Mouse (Mus musculus) heart, embryonic 16.5 days (tissue): ENCODE results near the gene Gm10563. TPM values are rescaled to one million over a fixed set of nuclear protein-coding genes. Genes with fewer than 3 reads are reported as not detected.
A peak's percentile ranks its signal among the peaks of the same experiment; 100 is the strongest.

Experiments
- ATAC-seq: fragments of 200-750 bp; cut with Nextera tagmentation; replicated peaks from 2 replicates; pipeline ENCODE4 v1.8.0; 2017; ENCODE audit warnings: moderate number of reproducible peaks; ENCODE audit not compliant: insufficient read depth, low FRiP score; ENCODE audit errors: extremely low read depth
- H3K27ac ChIP-seq: fragments of 300-500 bp; sonication (generic); 2 replicates; pipeline ENCODE4 v1.5.1; 2014; ENCODE audit warnings: mild to moderate bottlenecking, low read length, control low read depth, moderate library complexity
- H3K27me3 ChIP-seq: fragments of 300-500 bp; sonication (generic); 2 replicates; pipeline ENCODE4 v1.6.1; 2014; ENCODE audit warnings: low read length, mixed read lengths; ENCODE audit not compliant: control insufficient read depth, insufficient read depth
- H3K36me3 ChIP-seq: fragments of 300-500 bp; sonication (generic); 2 replicates; pipeline ENCODE4 v1.6.1; 2014; ENCODE audit not compliant: control insufficient read depth, insufficient read depth
- H3K4me1 ChIP-seq: fragments of 300-500 bp; sonication (generic); 2 replicates; pipeline ENCODE4 v1.6.1; 2014; ENCODE audit warnings: low read length, mixed read lengths; ENCODE audit not compliant: control insufficient read depth, insufficient read depth
- H3K4me2 ChIP-seq: fragments of 300-500 bp; sonication (generic); 2 replicates; pipeline ENCODE4 v1.6.1; 2014; ENCODE audit warnings: low read depth, mild to moderate bottlenecking, control low read depth, low read length
- H3K4me3 ChIP-seq: fragments of 300-500 bp; sonication (generic); 2 replicates; pipeline ENCODE4 v1.5.1; 2014; ENCODE audit warnings: mild to moderate bottlenecking, control low read depth, low read length
- H3K9ac ChIP-seq: fragments of 300-500 bp; sonication (generic); 2 replicates; pipeline ENCODE4 v1.6.1; 2014; ENCODE audit warnings: low read length, control low read depth
- H3K9me3 ChIP-seq: fragments of 300-500 bp; sonication (generic); replicated peaks from 2 replicates; pipeline ENCODE4 v1.6.1; 2016; ENCODE audit warnings: low read length; ENCODE audit not compliant: control insufficient read depth
- WGBS: fragments of 180-500 bp; shearing (Covaris S2); extraction: QIAGEN DNeasy Blood & Tissue Kit; methylation state at CpG from one replicate; pipeline ENCODE4 v1.1.7; 2014; 5-methylcytosine and 5-hydroxymethylcytosine counted together
- polyA plus RNA-seq: library from polyadenylated mRNA; unstranded; fragments of >200 nt; fragmentation: Nextera tagmentation; extraction: Ambion mirVana; gene quantifications from 2 replicates; pipeline ENCODE4 v1.2.1, GENCODE M21; 2015

Gene Gm10563
- polyA plus RNA-seq, 1 experiment from 2014 or later, result not detected

GRCm38 (mm10) chr4:155603801-155604200 is 41.4 kb downstream of the Gm10563 start:
- H3K4me2 ChIP-seq, result no peak overlapping the region
- 88% methylated on average over 6 of the region's 6 CpGs for WGBS
- H3K4me3 ChIP-seq, result no peak overlapping the region
- H3K36me3 ChIP-seq, result peaks cover 2% of the 10 kb centered on the region; the same call in 1 of the 2 replicates
- H3K27me3 ChIP-seq, result no peaks in the 10 kb centered on the region
- no peak overlapping the region for H3K9ac ChIP-seq
- no peaks in the 10 kb centered on the region for H3K9me3 ChIP-seq
- H3K27ac ChIP-seq, result no peak overlapping the region
- no peak for ATAC-seq
- H3K4me1 ChIP-seq, result peaks cover 7% of the 10 kb centered on the region

DNA sequence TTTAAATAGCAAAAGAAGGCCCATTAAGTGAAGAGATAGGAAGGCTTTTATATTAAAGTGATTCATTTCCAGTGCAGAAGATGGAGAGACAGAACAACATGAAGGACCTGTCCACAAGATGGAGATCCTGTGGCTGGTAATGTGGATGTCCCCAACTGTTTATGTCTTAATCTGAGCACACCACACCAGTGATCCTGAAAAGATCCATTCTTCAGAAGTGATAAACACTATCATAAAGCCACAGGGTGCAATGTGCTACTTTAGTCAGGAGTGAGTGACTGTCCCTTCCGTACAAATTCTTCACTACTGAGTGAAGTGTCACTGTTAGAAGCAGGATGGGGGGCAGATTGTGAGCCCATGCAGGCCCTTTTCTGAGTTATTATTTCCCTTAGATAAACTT is 42.5 kb downstream of the Gm10563 start:
- Histone ChIP-seq H3K9me3 (no peaks in the 10 kb centered on the region), H3K4me2 (peak overlapping the region; percentile 94), H3K27ac (no peak overlapping the region), H3K36me3 (peaks cover 2% of the 10 kb centered on the region; the same call in 1 of the 2 replicates), H3K4me3 (peak overlapping the region; percentile 99; the same call in 1 of the 2 replicates), H3K4me1 (peaks cover 7% of the 10 kb centered on the region), H3K27me3 (no peaks in the 10 kb centered on the region), H3K9ac (no peak overlapping the region)
- WGBS, result 84% methylated on average over 1 of the region's 1 CpGs
- no peak for ATAC-seq

DNA sequence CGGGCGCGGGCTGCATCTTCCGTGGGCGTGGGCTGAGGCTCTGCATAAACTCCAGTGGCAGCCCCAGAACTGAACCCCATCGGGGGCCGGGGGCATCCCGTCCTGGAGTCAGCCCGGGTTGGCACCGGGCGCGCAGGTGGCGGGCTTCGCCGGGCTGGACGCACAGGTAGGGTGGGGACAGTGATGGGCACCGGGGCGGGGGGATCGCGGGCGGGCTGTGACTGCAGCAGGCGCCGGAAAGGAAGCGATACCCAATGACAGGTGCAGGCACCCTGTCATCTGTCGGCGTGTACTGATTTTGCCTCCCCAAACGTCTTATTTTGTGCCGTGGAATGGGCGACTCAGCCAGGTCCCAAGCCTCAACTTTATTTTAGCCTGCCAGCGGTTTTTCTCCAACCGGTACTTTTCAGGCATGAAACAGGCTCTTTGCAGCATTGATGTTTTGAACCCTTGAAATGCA is 43.2 kb downstream of the Gm10563 start:
- Histone ChIP-seq H3K27ac (peak overlapping the region; percentile 99), H3K4me1 (peaks cover 7% of the 10 kb centered on the region), H3K9ac (peak overlapping the region; percentile 97), H3K4me3 (peak overlapping the region; percentile 99), H3K27me3 (no peaks in the 10 kb centered on the region), H3K4me2 (peak overlapping the region; percentile 94), H3K9me3 (no peaks in the 10 kb centered on the region), H3K36me3 (peaks cover 2% of the 10 kb centered on the region; the same call in 1 of the 2 replicates)
- WGBS, result 1% methylated on average over 31 of the region's 31 CpGs
- peak; percentile 4; the same call in 1 of the 2 replicates for ATAC-seq

GRCm38 (mm10) chr4:155601091-155601996 is 43.9 kb downstream of the Gm10563 start, which contains the start of gene Slc35e2:
Gene Slc35e2 (plus strand): TSS chr4:155601416.
- Histone ChIP-seq H3K4me1 (peaks cover 7% of the 10 kb centered on the region), H3K36me3 (peaks cover 2% of the 10 kb centered on the region; the same call in 1 of the 2 replicates), H3K27ac (peak within 1 kb of the TSS; percentile 99), H3K4me2 (peak within 1 kb of the TSS; percentile 94), H3K9ac (peak within 1 kb of the TSS; percentile 97), H3K27me3 (no peaks in the 10 kb centered on the region), H3K4me3 (peak within 1 kb of the TSS; percentile 99), H3K9me3 (no peaks in the 10 kb centered on the region)
- ATAC-seq, result peak; percentile 94
- under 1% methylated on average over 63 of the region's 65 CpGs for WGBS

DNA sequence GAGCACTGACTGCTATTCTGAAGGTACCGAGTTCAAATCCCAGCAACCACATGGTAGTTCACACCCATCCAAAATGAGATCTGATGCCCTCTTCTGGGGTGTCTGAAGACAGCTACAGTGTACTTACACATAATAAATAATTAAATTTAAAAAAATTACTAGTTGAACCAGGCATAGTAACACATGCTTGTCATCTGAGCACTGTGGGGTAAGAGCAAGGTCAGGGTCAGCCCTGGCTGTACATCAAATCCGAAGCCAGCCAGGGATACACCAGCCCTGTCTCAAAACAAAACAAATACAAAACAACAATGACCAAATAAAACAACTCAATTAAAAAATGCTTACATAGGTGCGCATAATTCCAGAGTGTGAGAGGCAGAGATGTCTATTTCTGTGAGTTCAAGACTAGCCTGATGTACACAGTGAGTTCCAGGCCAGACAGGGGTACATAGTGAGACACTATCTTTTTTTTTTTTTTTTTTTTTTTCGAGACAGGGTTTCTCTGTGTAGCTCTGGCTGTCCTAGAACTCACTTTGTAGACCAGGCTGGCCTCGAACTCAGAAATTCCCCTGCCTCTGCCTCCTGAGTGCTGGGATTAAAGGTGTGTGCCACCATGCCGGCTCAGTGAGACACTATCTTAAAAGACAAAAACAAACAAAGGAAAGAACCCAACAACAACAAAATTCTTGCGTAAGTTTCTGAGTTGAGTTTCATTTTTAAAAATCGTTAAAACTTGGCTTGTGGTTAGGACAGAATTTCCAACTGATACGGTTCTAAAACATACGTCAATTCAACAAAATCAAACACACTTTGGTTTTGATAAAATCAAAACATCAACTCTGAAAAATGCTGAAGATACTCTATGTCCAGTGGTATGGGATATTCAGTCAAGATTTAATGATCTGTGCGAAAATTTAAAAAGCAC is 45.0 kb downstream of the Gm10563 start:
- Histone ChIP-seq H3K9me3 (no peaks in the 10 kb centered on the region), H3K27ac (peak overlapping the region; percentile 99)

DNA sequence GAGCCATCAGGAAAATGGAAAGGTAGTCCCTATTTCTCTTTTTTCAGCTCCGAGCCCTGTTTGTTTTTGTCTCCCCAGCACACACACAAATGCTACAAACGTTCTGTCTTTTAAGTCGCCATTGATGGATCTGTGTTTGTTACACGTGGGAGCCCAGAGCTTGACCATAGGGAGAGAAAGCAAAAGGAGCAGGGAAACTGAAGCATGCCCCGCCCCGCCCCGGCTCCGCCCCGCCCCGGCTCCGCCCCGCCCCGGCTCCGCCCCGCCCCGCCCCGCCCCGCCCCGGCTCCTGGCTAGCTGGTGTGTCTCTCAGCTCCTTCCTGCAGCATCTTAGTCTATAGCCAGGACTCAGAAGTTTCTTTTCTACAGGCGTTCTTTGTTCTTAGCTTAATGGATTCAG is 46.7 kb downstream of the Gm10563 start:
- H3K36me3 ChIP-seq, result no peaks in the 10 kb centered on the region
- peaks cover 7% of the 10 kb centered on the region for H3K4me1 ChIP-seq
- H3K27me3 ChIP-seq, result no peaks in the 10 kb centered on the region
- WGBS, result 17% methylated on average over 20 of the region's 20 CpGs
- no peaks in the 10 kb centered on the region for H3K9me3 ChIP-seq
- no peak for ATAC-seq
- H3K4me2 ChIP-seq, result no peak overlapping the region
- H3K27ac ChIP-seq, result no peak overlapping the region
- H3K4me3 ChIP-seq, result no peak overlapping the region
- no peak overlapping the region for H3K9ac ChIP-seq

More for the DNA sequence above, 45.0 kb downstream of the Gm10563 start:
- 84% methylated on average over 10 of the region's 11 CpGs for WGBS
- peaks cover 2% of the 10 kb centered on the region; the same call in 1 of the 2 replicates for H3K36me3 ChIP-seq
- H3K4me3 ChIP-seq, result peak overlapping the region; percentile 99
- H3K4me1 ChIP-seq, result peaks cover 7% of the 10 kb centered on the region
- H3K4me2 ChIP-seq, result peak overlapping the region; percentile 94
- no peak for ATAC-seq
- peak overlapping the region; percentile 97 for H3K9ac ChIP-seq
- no peaks in the 10 kb centered on the region for H3K27me3 ChIP-seq

DNA sequence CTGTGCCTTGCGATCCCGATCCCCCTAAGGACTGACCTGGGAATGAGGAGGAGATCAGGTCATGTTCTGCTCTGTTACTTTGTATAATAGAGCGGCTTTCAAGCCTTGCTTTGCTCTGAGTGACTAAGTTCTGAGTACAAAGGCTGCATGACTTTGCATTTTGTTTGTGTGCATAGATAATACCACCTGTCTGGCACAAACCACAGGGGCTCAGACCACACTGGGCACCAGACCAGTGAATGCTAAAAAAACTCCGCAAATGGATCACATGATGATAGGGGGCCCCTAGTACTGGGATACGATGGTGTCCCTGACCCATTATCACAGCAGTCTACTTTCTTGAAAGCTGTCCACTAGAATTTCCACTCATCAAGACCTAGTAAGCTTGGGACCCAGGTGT is 48.6 kb downstream of the Gm10563 start:
- H3K9ac ChIP-seq, result no peak overlapping the region
- no peaks in the 10 kb centered on the region for H3K36me3 ChIP-seq
- WGBS, result 66% methylated on average over 5 of the region's 5 CpGs
- H3K4me1 ChIP-seq, result no peaks in the 10 kb centered on the region
- H3K4me2 ChIP-seq, result no peak overlapping the region
- H3K9me3 ChIP-seq, result no peaks in the 10 kb centered on the region
- H3K4me3 ChIP-seq, result no peak overlapping the region
- no peak overlapping the region for H3K27ac ChIP-seq
- ATAC-seq, result no peak
- no peaks in the 10 kb centered on the region for H3K27me3 ChIP-seq

DNA sequence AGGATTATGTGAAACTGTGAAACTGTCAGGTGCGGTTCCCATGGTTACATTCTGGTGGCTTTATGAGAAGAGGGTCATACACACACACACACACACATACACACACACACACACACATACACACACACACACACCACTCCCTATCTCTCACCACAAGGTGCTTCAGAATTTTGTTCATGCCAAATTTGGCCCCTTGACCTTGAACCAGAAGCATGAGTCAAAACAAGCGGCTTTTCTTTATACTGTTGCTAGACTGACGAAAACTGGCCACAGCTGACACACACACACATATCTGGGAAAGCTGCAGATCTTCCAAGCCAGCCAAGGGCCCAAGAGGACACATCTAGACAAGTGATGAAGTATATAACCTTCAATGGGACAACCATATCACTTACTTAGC is 49.4 kb downstream of the Gm10563 start:
- Histone ChIP-seq H3K36me3 (no peaks in the 10 kb centered on the region), H3K4me3 (no peak overlapping the region), H3K4me2 (no peak overlapping the region), H3K9ac (no peak overlapping the region), H3K9me3 (no peaks in the 10 kb centered on the region), H3K27me3 (no peaks in the 10 kb centered on the region), H3K4me1 (no peaks in the 10 kb centered on the region), H3K27ac (no peak overlapping the region)
- ATAC-seq, result no peak
- 69% methylated on average over 3 of the region's 3 CpGs for whole genome bisulfite sequencing
